Mouse (Mus musculus) ES-E14 (cell line): Measurements from ENCODE around the gene Phlda1. TPM values are rescaled to one million over a fixed set of nuclear protein-coding genes. Genes with fewer than 3 reads are reported as not detected.

Experiments used
- DNase-seq: peaks from one replicate; pipeline ENCODE4 v3.0.0-alpha.2; 2013; ENCODE audit warnings: low read depth, low spot score
- H3K27ac ChIP-seq: 2 replicates; pipeline ENCODE4 v1.5.1; 2012; ENCODE audit warnings: low read depth, mild to moderate bottlenecking, low read length, moderate library complexity, mixed read lengths; ENCODE audit not compliant: poor library complexity, insufficient read depth, severe bottlenecking
- H3K36me3 ChIP-seq: 2 replicates; pipeline ENCODE4 v1.6.1; 2012; ENCODE audit warnings: mild to moderate bottlenecking, low read length, moderate library complexity, mixed read lengths; ENCODE audit not compliant: control insufficient read depth, poor library complexity, insufficient read depth, severe bottlenecking
- H3K4me1 ChIP-seq, 2 experiments: fragments of 150-350 bp in 1 of 2; sonication (generic) in 1 of 2; 2 replicates each; pipeline ENCODE4 v1.6.1; 2012; ENCODE audit warnings: low read length in 2 of 2, mild to moderate bottlenecking in 1 of 2, mixed read lengths in 1 of 2; ENCODE audit not compliant: control insufficient read depth in 2 of 2, insufficient read depth in 2 of 2, poor library complexity in 1 of 2
- H3K4me3 ChIP-seq, 2 experiments: fragments of 150-350 bp in 1 of 2; sonication (generic) in 1 of 2; 2 replicates each; pipeline ENCODE4 v1.5.1; 2012; ENCODE audit warnings: low read length in 2 of 2, low read depth in 1 of 2, mild to moderate bottlenecking in 1 of 2, mixed read lengths in 1 of 2; ENCODE audit not compliant: insufficient read depth in 1 of 2, poor library complexity in 1 of 2, severe bottlenecking in 1 of 2
- H3K9ac ChIP-seq: 2 replicates; pipeline ENCODE4 v1.6.1; 2012; ENCODE audit warnings: low read depth, mild to moderate bottlenecking, low read length, mixed read lengths; ENCODE audit not compliant: poor library complexity, insufficient read depth, severe bottlenecking
- H3K9me3 ChIP-seq: fragments of 150-350 bp; sonication (generic); 2 replicates; pipeline ENCODE4 v1.6.1; 2012; ENCODE audit warnings: low read depth, mild to moderate bottlenecking, low read length; ENCODE audit not compliant: control insufficient read depth, insufficient read depth
- CHD2 ChIP-seq: IDR thresholded peaks from 2 replicates; pipeline ENCODE4 v1.6.1; 2014; ENCODE audit warnings: mild to moderate bottlenecking, low read depth, low read length, inconsistent platforms
- HCFC1 ChIP-seq: IDR thresholded peaks from 2 replicates; pipeline ENCODE4 v1.6.1; 2012; ENCODE audit warnings: low read length, inconsistent platforms, borderline replicate concordance; ENCODE audit not compliant: insufficient read depth
- MAFK ChIP-seq: IDR thresholded peaks from 2 replicates; pipeline ENCODE4 v1.6.1; 2014; ENCODE audit warnings: mild to moderate bottlenecking, low read depth, low read length, inconsistent platforms; ENCODE audit not compliant: insufficient read depth
- ZC3H11A ChIP-seq: IDR thresholded peaks from 2 replicates; pipeline ENCODE4 v1.6.1; 2012; ENCODE audit warnings: low read depth, mild to moderate bottlenecking, inconsistent platforms, low read length, borderline replicate concordance
- ZNF384 ChIP-seq: IDR thresholded peaks from 2 replicates; pipeline ENCODE4 v1.6.1; 2012; ENCODE audit warnings: low read depth, low read length, inconsistent platforms
- in situ Hi-C, 2 experiments: fragments of 600-800 bp; cut with MboI; formaldehyde crosslinking; loops; one replicate each; pipeline ENCODE4 v1.15.1; 2025; ENCODE audit warnings: low sequenced_read_pairs in 2 of 2, inconsistent platforms in 1 of 2; ENCODE audit not compliant: unreplicated experiment in 2 of 2
- total RNA-seq: library from RNA; depleted of rRNA; stranded (reverse); fragments of 300-350 nt; gene quantifications from 2 replicates; pipeline ENCODE4 v1.2.3, GENCODE M21; 2012

The Phlda1 gene
- total RNA-seq, 1 experiment = 9.8 TPM

DNA sequence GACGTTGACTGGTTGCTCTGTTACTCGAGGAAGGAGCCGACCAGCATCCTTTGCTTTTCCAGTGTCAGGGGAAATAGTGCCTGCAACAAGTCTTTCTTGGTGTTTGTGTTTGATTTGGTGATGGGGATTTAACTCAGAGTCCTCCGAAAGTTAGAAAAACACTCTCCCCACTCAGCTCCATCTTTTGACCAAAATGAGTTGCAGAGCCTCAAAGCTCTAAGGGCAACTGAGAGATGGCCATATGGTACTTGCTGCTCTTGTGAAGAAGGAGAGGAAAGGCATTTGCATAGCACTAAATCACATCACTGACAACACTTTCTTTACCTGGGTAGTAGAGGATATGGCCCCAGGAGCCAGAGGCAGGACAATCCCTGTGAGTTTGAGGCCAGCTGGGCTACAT lies 12.3 kb downstream of the Phlda1 start:
- Histone ChIP-seq H3K9ac (no peak overlapping the region), H3K4me1 (peaks cover 0 to 6% of the 10 kb centered on the region in 2 experiments; a peak in 2 of 4 replicates), H3K4me3 (no peak overlapping the region), H3K9me3 (no peaks in the 10 kb centered on the region), H3K27ac (no peak overlapping the region), H3K36me3 (no peaks in the 10 kb centered on the region)
- DNase-seq = no peak
- in situ Hi-C loops = no loop called here
- TF ChIP-seq MAFK = no peak

DNA sequence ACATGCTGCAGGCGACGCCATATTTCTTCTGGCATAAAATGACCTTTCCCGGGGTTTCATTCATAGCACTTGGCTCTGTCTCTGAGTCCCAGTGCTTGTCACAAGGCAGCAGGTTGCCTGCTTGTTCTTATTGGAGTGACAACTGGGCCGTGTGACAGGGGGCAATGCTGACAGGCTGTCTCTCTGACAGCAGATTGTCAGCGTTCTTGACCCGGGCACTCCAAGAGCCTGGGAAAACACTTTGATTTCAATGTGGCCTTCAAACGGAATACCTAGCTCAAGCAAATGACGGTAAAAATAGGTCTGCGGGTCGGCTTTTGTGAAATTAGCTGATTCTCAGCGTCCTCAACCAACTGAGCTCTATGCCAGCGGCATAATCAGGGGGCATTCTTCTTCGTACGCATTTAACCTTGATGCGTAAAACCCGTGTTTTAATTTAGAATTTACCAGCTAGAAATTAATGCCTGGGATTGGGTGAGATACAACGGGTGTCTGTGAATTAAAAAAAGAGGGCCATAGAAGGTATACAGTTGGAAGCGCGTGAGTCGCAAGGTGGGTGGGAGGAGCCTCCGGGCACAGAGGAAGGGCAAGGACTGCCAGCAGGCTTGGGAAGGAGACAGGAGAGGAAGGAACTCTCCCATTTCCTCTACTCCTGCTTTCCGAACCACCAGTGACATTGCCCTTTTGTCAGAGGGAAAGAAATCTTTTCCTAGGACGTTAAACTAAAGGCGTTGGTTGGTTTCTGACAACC lies 13.7 kb downstream of the Phlda1 start:
- Histone ChIP-seq H3K27ac (no peak overlapping the region), H3K4me1 (peaks cover 0 to 6% of the 10 kb centered on the region in 2 experiments; a peak in 2 of 4 replicates)

DNA sequence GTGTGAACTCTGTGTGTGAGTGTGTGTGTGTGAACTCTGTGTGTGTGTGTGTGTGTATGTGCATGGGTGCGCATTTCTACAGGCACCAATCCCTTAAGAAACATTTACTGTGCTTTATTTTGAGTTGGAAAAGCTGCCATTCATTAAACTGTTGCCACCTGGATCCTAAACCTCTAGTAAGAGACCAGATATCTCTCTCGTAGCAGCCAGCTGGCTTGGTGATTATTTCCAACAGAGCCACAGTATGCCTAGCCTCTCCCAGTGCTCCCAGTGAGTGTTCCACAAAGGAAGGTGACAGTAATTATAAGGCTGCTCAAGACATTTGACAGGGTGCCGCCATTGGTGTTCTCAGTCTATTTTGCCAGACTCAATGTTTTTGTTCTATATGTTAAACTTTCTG lies 14.5 kb downstream of the Phlda1 start:
- no peak overlapping the region for H3K4me3 ChIP-seq
- no peak overlapping the region for H3K27ac ChIP-seq
- in situ Hi-C loops = no loop called here
- H3K4me1 ChIP-seq = peaks cover 0 to 3% of the 10 kb centered on the region in 2 experiments; a peak in 2 of 4 replicates
- H3K36me3 ChIP-seq = no peaks in the 10 kb centered on the region
- H3K9me3 ChIP-seq = no peaks in the 10 kb centered on the region
- DNase-seq = no peak
- TF ChIP-seq HCFC1 = no peak
- no peak for TF ChIP-seq ZNF384
- no peak for TF ChIP-seq ZC3H11A
- no peak for TF ChIP-seq MAFK
- TF ChIP-seq CHD2 = no peak
- H3K9ac ChIP-seq = no peak overlapping the region

More for the DNA sequence above, 13.7 kb downstream of the Phlda1 start:
- no peak overlapping the region for H3K4me3 ChIP-seq
- no peak for DNase-seq
- TF ChIP-seq CHD2 (no peak), ZNF384 (no peak), MAFK (no peak), ZC3H11A (no peak), HCFC1 (no peak)
- H3K9me3 ChIP-seq = no peaks in the 10 kb centered on the region
- no peaks in the 10 kb centered on the region for H3K36me3 ChIP-seq
- in situ Hi-C loops = no loop called here
- H3K9ac ChIP-seq = no peak overlapping the region

DNA sequence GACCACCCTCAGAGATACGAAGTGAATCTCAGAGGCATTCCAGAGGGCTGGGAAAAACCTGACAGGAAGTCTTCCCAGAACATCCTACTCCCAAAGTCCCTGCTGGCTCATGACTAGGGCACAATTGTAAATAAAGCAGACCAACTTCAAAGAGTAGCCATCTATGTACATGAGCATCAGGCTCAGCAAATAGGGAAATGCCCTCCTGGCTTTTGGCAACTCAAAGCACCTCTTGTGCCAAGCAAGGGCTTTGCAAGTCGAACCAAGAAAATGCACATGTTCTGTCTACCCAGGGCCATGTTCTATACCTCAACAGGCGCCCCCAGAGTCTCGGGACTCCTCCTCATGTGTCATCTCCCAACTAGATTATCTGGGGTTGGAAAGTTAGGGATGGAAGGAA lies 15.6 kb downstream of the Phlda1 start:
- Histone ChIP-seq H3K9me3 (no peaks in the 10 kb centered on the region), H3K36me3 (no peaks in the 10 kb centered on the region), H3K9ac (no peak overlapping the region), H3K4me1 (no peaks in the 10 kb centered on the region), H3K27ac (no peak overlapping the region), H3K4me3 (no peak overlapping the region)
- no peak for TF ChIP-seq HCFC1
- TF ChIP-seq ZC3H11A = no peak
- no peak for TF ChIP-seq MAFK
- TF ChIP-seq ZNF384 = no peak
- no peak for TF ChIP-seq CHD2
- in situ Hi-C loops = no loop called here
- DNase-seq = no peak

DNA sequence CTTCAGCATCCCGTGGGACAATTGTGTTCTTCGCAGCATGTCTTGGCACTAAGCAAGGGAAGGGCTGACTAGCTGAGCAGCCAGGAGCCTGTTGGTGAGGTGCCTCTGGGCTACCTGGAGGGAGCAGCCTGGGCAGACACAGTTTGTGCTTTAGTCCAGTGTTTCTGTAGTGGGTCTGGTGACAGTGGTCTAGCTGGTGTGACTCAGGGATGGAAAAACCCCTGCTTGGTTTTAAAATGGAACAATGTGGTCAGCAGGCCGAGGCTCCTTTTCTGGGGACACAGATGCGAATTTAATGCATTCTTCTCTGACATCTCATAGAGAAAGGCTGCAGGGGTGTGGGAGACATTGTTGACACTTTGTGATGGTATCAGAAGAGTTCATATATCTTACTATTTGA lies 16.1 kb downstream of the Phlda1 start:
- H3K9me3 ChIP-seq = no peaks in the 10 kb centered on the region
- H3K36me3 ChIP-seq = no peaks in the 10 kb centered on the region
- H3K9ac ChIP-seq = no peak overlapping the region
- H3K27ac ChIP-seq = no peak overlapping the region
- H3K4me3 ChIP-seq = no peak overlapping the region
- in situ Hi-C loops = no loop called here
- DNase-seq = no peak
- no peak for TF ChIP-seq ZNF384
- H3K4me1 ChIP-seq = no peaks in the 10 kb centered on the region
